Mouse (Mus musculus) lung, adult 2 months (tissue): ENCODE measurements at regions not wholly inside any gene's neighbourhood (a gene's known extent, or its start where the extent isn't known, plus 50 kb on each side); places are given as distances from the start of the nearest gene placed in this dataset.

Source experiments
- CTCF ChIP-seq: fragments of 200-500 bp; IDR thresholded peaks from 2 replicates; pipeline ENCODE4 v1.5.1; 2011; ENCODE audit warnings: mild to moderate bottlenecking, low read length, control low read depth; ENCODE audit not compliant: insufficient read depth
- POLR2A ChIP-seq: fragments of 200-500 bp; IDR thresholded peaks from 2 replicates; pipeline ENCODE4 v1.6.1; 2011; ENCODE audit warnings: low read depth, mild to moderate bottlenecking, control low read depth, low read length, borderline replicate concordance; ENCODE audit errors: extremely low read depth

GRCm38 (mm10) chr12:9114061-9114460 lies 84.3 kb downstream of the Ttc32 start:
- TF ChIP-seq CTCF (no peak), POLR2A (no peak)
